Mouse (Mus musculus): ENCODE results near the gene Thsd7b.

GRCm38 (mm10) chr1:129644252-129644861 is 371.3 kb downstream of the Thsd7b start:
- no peak for TF ChIP-seq MYOG (IDR thresholded peaks at IDR 0.05; ENCODE audit: control insufficient read depth in 1 of 3, insufficient read depth in 1 of 3, insufficient read length in 2 of 3, low read depth in 2 of 3)
- no peak for TF ChIP-seq POLR2A (IDR thresholded peaks at IDR 0.05; ENCODE audit: insufficient read length, low read depth)
